Mouse (Mus musculus) C2C12 (cell line): ENCODE results near the gene Gnao1. TPM values are rescaled to one million over a fixed set of nuclear protein-coding genes. Genes with fewer than 3 reads are reported as not detected.

Experiments used
- H3K27me3 ChIP-seq: one replicate; pipeline ENCODE4 v1.6.1; 2011; ENCODE audit not compliant: control insufficient read depth, insufficient read depth, insufficient read length
- H3K36me3 ChIP-seq: one replicate; pipeline ENCODE4 v1.6.1; 2011; ENCODE audit not compliant: control insufficient read depth, insufficient read depth
- H3K4me3 ChIP-seq: one replicate; pipeline ENCODE4 v1.5.1; 2011; ENCODE audit warnings: mild to moderate bottlenecking, control low read depth; ENCODE audit not compliant: poor library complexity, insufficient read depth, severe bottlenecking
- H3K79me2 ChIP-seq: one replicate; pipeline ENCODE4 v1.6.1; 2011; ENCODE audit not compliant: control insufficient read depth, insufficient read depth
- H3K79me3 ChIP-seq: one replicate; pipeline ENCODE4 v1.6.1; 2011; ENCODE audit warnings: low read depth, control low read depth
- H3ac ChIP-seq: one replicate; pipeline ENCODE3; 2011; ENCODE audit warnings: low read depth; ENCODE audit not compliant: control insufficient read depth, insufficient read length
- CEBPB ChIP-seq: IDR thresholded peaks from one replicate; pipeline ENCODE4 v1.6.1; 2011; ENCODE audit warnings: low read depth, mild to moderate bottlenecking, control low read depth, moderate library complexity
- CTCF ChIP-seq: IDR thresholded peaks from one replicate; pipeline ENCODE4 v1.5.1; 2011; ENCODE audit not compliant: control insufficient read depth, insufficient read depth, insufficient read length
- FOSL1 ChIP-seq: IDR thresholded peaks from one replicate; pipeline ENCODE4 v1.8.0; 2011; ENCODE audit warnings: mild to moderate bottlenecking, low read length; ENCODE audit not compliant: poor library complexity, insufficient read depth, severe bottlenecking
- MAX ChIP-seq: IDR thresholded peaks from one replicate; pipeline ENCODE4 v1.6.1; 2011; ENCODE audit warnings: mild to moderate bottlenecking, control low read depth
- MYOD1 ChIP-seq: IDR thresholded peaks from one replicate; pipeline ENCODE4 v1.6.1; 2011; ENCODE audit warnings: low read depth; ENCODE audit not compliant: control insufficient read depth, insufficient read length
- MYOG ChIP-seq: IDR thresholded peaks from one replicate; pipeline ENCODE4 v1.6.1; 2011; ENCODE audit not compliant: control insufficient read depth, insufficient read length; ENCODE audit errors: extremely low read depth
- USF1 ChIP-seq: IDR thresholded peaks from one replicate; pipeline ENCODE4 v1.6.1; 2011; ENCODE audit warnings: low read depth, mild to moderate bottlenecking, control low read depth, moderate library complexity
- polyA plus RNA-seq: library from polyadenylated mRNA; unstranded; fragments of >200 nt; fragmentation: generic; extraction: Trizol; gene quantifications from one replicate; pipeline ENCODE4 v1.2.1, GENCODE M21; 2012; ENCODE audit warnings: missing spikeins

Gnao1 gene
- polyA plus RNA-seq, 1 experiment, result 20.5 TPM

DNA sequence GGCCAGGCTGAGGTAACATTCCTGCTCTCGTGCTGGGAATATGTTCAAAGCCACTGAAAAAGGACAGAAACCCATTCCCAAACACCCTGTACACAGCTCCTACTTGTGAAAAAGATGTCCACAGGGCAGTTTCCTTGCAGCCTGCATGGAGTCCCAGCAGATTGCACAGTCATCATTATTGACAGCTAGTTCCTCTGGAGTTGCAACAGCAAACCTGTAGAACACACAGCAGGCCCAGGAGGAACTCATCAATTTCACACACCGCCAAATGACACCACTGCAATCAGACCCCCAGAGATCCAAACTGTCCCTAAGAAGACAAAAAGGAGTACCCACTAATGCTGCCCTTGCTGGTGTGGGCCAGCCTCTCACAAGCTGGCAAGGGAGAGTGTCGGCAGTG, 175.0 kb downstream of the Gnao1 start:
- Histone ChIP-seq H3ac (no peak overlapping the region), H3K4me3 (no peak overlapping the region), H3K79me3 (no peaks in the 10 kb centered on the region), H3K79me2 (no peaks in the 10 kb centered on the region), H3K27me3 (no peaks in the 10 kb centered on the region), H3K36me3 (peaks cover 90% of the 10 kb centered on the region)
- TF ChIP-seq FOSL1, result no peak
- TF ChIP-seq CTCF, result no peak
- TF ChIP-seq MYOD1, result no peak

DNA sequence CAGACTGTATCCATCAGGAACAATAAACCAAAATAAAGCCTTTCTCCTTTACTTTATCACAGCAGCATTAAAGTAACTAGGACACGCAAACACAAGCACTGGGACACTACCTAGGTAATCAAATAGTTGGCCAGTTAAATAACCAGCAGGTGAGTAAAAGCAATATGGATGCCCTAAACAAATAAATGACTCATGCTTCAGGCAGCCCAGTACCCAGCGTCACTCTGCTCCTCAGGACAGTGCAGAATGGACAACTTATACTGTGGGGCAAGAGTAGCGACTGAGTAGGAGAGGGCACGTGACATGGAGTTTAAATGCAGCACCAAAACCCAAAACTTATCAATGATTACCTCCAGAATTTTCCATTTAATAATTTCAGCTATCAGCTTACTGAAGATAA, 180.0 kb downstream of the Gnao1 start:
- H3K27me3 ChIP-seq, result no peaks in the 10 kb centered on the region
- H3K36me3 ChIP-seq, result peaks cover 71% of the 10 kb centered on the region
- no peaks in the 10 kb centered on the region for H3K79me3 ChIP-seq
- no peaks in the 10 kb centered on the region for H3K79me2 ChIP-seq
- no peak overlapping the region for H3ac ChIP-seq
- no peak overlapping the region for H3K4me3 ChIP-seq
- TF ChIP-seq FOSL1, result no peak
- TF ChIP-seq MAX, result no peak
- no peak for TF ChIP-seq MYOD1
- TF ChIP-seq MYOG, result no peak
- no peak for TF ChIP-seq USF1
- no peak for TF ChIP-seq CEBPB
- TF ChIP-seq CTCF, result no peak

DNA sequence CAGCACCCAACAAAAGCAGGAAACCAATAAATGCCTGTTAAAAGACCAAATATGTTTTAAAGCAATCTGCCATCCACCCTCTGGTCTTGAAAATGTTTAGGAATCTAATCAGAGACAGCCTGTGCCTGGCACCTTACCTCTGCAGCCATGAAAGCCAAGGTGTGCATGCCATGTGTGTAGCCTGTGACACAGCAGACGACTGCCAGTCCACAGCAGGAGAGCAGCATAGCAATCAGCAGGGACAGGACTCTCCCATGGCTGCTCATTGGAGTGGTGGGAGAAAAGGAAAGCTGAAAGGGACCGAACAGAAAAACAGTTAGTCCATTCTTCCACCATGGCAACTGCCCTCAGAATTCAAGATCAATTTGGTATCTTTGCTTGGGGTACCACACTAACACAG, 189.2 kb downstream of the Gnao1 start:
- TF ChIP-seq MYOD1 (no peak), CTCF (no peak), MYOG (no peak), USF1 (no peak), FOSL1 (no peak), CEBPB (no peak), MAX (no peak)
- no peaks in the 10 kb centered on the region for H3K79me3 ChIP-seq
- no peak overlapping the region for H3ac ChIP-seq
- H3K79me2 ChIP-seq, result no peaks in the 10 kb centered on the region
- no peaks in the 10 kb centered on the region for H3K27me3 ChIP-seq
- no peak overlapping the region for H3K4me3 ChIP-seq
- peaks cover 48% of the 10 kb centered on the region for H3K36me3 ChIP-seq

DNA sequence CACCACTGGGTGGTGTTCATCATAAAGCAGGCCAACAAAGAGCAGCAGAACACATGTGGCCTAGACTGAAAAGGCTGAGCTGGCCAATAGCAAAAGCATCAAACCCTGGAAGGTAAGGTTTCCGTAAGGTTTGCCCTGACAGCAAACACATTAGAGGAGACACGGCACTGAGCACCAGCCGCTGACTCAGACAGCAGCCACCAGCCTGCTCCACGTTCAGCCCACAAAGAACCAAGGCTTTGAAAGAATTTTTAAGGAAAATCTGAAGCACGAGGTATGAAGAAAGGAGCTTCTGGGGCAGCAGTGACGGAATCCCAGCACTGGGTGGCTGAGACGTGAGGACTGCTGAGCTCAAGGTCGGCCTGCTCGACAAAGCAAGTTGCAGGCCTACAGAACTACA, 194.4 kb downstream of the Gnao1 start:
- peaks cover 35% of the 10 kb centered on the region for H3K79me3 ChIP-seq
- peaks cover 46% of the 10 kb centered on the region for H3K36me3 ChIP-seq
- peaks cover 51% of the 10 kb centered on the region for H3K79me2 ChIP-seq
- H3K27me3 ChIP-seq, result no peaks in the 10 kb centered on the region
- H3K4me3 ChIP-seq, result no peak overlapping the region
- TF ChIP-seq MAX (no peak), FOSL1 (no peak), CTCF (no peak), USF1 (no peak), MYOG (no peak), MYOD1 (no peak), CEBPB (no peak)
- H3ac ChIP-seq, result no peak overlapping the region

DNA sequence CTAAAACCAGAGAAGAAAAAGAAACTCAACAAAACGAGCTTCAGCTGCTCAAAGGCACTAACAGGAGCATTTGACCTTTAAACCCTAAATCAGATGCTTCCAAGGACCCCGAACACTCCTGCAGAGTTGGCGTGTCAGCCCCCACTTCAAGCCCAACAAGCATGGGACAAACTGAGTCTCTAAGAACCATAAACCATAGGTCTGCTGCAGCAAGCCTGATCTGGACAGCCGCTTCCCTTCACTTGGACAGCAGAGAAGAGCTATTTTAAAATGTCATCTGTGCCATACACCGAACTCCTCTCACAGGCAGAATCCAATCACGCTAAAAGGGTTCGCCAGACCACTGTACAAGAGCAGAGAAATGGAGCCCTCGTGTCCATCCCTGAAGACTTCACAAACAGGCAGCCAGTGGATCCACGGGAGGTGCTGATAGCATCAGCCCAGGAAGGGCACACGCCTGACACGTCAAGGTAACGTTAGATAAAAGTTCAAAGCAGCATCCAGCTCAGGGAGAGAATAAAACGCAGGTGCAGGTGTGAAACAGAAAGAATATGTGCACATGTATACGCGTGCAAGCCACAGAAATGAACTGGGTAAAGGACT, 199.6 kb downstream of the Gnao1 start:
- Histone ChIP-seq H3K79me2 (peaks cover 76% of the 10 kb centered on the region), H3K4me3 (no peak overlapping the region), H3K79me3 (peaks cover 61% of the 10 kb centered on the region), H3ac (no peak overlapping the region), H3K27me3 (no peaks in the 10 kb centered on the region), H3K36me3 (peaks cover 13% of the 10 kb centered on the region)
- TF ChIP-seq MYOG (no peak), FOSL1 (no peak), USF1 (no peak), MAX (no peak), CTCF (no peak), MYOD1 (no peak), CEBPB (no peak)

DNA sequence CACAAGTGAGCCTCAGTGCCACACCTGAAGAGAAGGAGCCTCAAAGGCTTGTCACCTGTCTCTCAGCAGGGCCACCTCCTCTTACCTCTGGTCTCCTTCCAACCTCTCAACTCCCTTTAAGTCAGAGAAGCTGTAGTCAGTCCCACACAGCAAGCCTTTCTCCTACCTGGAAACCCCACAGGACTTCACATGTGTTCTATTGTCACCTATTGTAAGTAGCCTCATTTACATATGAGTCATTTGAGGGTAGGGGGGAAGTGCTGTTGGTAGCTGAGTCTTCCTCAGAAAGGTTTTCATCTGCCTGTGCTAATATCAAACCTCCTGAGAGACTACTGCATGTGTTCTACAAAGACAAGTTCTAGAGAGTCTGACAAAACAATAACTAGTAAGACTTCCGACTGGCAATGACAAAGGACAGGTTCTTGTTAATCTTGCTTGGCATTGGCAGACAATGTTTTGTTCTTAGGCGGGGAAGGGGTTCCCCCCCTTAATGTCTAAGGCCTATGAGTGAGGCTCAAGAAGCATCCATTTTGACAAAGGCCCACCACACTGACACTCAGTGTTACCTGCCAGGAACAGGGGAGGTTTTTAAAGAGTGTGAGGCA, 200.4 kb downstream of the Gnao1 start:
- H3K79me3 ChIP-seq, result peaks cover 59% of the 10 kb centered on the region
- TF ChIP-seq MAX (no peak), MYOG (no peak), CTCF (no peak), MYOD1 (no peak), USF1 (no peak), CEBPB (no peak), FOSL1 (no peak)
- H3K4me3 ChIP-seq, result no peak overlapping the region
- no peaks in the 10 kb centered on the region for H3K27me3 ChIP-seq
- H3ac ChIP-seq, result no peak overlapping the region
- peaks cover 13% of the 10 kb centered on the region for H3K36me3 ChIP-seq
- peaks cover 67% of the 10 kb centered on the region for H3K79me2 ChIP-seq
